Mouse (Mus musculus) right cerebral cortex, postnatal 10 days (tissue): ENCODE measurements at regions not wholly inside any gene's neighbourhood (a gene's known extent, or its start where the extent isn't known, plus 50 kb on each side); places are given as distances from the start of the nearest gene placed in this dataset.
A peak's percentile ranks its signal among the peaks of the same experiment; 100 is the strongest.
"Not testable (repeated sequence)": the region's sequence is repeated elsewhere in the genome, so short reads cannot be mapped to it uniquely, and the experiment has no call there.

ENCODE experiments used
- DNase-seq, 2 experiments: peaks; one replicate each; pipeline ENCODE4 v3.0.0; 2021; ENCODE audit warnings: low spot score in 2 of 2

DNA sequence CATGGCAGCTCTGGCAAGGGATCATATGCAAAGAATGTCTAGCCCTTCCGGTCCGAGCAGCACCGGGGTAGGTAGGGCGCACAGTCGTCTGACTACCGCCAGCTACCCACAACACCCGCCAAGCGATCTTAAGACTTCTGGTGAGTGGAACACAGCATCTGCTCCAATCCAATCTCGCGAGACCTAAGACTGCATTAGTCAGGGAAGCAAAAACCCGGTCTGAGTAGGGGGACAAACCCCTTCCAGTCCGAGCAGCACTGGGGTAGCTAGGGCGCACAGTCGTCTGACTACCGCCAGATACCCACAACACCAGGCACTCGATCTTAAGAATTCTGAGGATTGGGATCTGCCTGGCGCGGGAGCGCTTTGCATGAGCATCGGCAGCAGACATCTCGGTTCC, 57.1 kb downstream of the Nap1l2 start:
- DNase-seq = not testable (repeated sequence)

DNA sequence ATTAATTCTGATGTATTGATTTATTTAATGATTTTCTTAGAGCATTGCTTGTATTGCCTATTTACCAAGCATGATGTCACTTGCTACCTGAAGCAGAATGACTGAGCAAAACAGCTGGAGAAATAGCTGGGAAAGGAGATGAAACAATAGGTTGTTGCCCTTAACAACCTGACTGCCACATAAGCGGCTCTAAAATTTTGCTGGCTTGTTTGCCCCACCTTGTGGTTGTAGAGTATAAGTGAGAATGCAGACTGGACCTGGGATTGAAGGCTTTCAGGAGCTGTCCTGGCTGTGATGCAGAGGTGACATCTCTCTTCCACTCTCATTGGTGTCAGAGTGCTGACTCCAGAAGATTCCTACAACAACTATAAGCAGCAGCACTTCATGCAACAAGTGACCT, 77.3 kb downstream of the Nap1l2 start:
- DNase-seq = peak; percentile 30 to 31

DNA sequence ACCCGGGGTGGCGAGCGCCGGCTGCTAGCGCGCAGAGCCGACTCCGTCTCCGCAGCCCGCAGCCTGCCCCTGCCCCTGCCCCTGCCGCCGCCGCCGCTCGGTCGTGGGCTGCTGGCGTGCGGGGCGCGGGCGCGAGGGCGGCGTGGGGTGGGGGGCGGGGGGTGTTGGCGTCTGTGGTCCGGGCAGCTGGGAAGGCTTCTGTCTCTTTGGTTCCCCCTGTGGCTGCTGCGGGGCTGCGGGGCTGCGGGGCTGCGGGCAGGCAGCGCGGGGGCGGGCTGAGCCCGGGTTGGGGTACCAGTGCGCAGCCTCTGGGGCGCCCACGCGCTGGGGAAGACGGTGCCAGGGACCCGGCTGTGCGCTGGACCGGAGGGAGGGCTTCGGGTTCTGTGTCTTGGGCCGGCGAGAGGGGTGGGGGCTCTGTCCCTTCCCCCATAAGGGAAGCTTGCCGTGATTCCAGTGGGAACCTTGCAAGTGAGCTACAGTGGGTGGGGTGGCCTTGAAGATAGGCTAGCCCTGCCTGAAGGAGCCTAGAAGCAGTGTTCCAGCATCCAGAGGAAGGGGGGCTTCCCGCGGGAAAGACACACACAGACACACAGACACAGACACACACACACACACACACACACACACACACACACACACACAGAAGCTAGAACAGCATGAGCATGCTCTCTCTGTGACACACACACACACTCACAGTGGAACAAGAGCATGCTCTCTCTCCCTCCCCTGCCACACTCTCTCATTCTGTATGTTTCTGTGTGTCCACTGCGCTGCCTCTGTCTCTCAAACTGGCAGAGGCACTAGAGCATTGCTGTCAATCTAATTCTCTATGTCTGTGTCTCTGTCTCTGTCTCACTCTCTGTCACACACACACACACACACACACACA, 118.5 kb downstream of the Nap1l2 start:
- peak in 1 of 2 experiments; percentile 19 for DNase-seq

DNA sequence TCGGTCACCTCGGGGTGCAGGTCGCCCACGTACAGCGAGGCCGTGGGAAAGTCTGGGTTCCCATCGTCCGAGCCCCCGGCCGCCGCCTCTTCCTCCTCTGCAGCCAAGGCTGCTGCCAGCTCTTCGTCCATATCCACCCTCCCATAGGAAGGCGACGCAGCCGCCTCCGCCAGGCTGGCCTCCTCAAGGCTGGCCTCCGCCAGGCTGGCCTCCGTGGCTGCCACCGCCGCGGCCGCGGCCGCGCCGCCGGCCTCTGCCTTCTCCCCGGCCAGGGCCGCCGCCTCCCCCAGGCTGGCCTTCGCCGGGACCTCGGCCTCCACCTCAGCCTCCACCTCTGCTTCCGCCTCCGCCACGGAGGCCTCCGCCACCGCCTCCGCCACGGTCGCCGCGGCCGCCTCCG, 119.3 kb downstream of the Nap1l2 start:
- DNase-seq = not testable (repeated sequence)

DNA sequence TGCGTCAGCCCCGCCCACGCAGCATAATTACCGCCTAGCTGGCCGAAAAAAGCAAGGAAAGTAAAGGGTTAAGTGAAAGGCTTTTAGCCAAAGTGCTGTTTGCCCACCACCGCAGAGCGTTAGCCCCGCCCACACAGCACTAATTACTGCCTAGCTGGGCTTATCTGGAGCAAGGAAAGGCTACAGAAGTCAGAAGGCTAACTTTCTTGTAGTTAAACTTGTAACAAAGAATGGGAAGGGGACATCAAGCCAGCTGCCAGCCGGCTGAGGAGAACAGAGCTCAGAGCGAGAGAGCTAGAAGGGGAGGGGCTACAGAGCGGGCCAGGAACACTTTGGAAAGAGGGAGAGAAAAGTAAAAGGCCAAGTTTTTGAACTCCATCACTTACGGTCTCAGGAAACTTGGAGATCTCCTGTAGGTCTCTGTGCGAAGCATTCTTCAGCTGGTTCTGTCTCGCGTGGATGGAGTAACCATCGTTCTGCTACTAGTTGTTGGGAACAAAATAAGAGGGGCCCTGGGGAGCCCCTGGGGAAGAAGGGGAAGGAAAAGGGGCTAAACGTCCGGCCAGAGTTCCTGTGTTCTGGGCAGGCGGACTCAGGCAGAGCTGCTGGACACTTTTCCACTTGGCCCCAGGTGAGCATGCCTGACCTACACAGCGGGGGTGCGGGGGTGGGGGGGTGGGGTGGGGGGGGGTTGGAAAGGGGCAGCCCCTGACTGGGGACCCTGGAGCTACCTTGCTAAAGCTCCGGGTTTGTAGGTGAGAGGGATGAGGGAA, 98.3 kb downstream of the 1700018G05Rik start:
- DNase-seq = peak in 1 of 2 experiments; percentile 18

DNA sequence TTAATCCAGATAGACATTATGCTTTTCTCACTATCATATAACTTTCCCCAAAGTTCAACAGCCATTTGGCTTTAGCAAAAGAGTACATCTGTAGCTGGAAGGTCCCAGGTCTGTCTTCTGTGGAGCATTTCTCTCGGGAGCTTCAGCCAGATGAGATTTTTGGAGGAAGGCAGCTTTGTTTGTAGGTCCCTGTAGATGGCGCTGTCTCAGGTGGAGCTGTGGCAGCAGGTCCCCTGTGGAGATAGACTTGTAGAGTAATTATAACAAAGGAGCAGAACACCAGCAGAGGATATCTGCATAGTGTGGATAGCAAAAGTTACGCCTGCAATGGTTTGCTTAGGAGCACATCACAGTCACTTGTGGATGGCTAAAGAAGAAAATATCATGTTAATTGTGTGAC, 97.3 kb downstream of the 1700018G05Rik start:
- DNase-seq = peak in 1 of 2 experiments; percentile 21

DNA sequence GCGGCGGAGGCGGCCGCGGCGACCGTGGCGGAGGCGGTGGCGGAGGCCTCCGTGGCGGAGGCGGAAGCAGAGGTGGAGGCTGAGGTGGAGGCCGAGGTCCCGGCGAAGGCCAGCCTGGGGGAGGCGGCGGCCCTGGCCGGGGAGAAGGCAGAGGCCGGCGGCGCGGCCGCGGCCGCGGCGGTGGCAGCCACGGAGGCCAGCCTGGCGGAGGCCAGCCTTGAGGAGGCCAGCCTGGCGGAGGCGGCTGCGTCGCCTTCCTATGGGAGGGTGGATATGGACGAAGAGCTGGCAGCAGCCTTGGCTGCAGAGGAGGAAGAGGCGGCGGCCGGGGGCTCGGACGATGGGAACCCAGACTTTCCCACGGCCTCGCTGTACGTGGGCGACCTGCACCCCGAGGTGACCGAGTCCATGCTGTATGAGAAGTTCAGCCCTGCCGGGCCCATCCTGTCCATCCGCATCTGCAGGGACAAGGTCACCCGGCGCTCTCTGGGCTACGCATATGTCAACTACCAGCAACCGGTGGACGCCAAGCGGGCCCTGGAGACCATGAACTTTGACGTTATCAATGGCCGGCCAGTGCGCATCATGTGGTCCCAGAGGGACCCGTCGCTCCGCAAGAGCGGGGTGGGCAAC, 85.4 kb downstream of the 1700018G05Rik start:
- DNase-seq = not testable (repeated sequence)

DNA sequence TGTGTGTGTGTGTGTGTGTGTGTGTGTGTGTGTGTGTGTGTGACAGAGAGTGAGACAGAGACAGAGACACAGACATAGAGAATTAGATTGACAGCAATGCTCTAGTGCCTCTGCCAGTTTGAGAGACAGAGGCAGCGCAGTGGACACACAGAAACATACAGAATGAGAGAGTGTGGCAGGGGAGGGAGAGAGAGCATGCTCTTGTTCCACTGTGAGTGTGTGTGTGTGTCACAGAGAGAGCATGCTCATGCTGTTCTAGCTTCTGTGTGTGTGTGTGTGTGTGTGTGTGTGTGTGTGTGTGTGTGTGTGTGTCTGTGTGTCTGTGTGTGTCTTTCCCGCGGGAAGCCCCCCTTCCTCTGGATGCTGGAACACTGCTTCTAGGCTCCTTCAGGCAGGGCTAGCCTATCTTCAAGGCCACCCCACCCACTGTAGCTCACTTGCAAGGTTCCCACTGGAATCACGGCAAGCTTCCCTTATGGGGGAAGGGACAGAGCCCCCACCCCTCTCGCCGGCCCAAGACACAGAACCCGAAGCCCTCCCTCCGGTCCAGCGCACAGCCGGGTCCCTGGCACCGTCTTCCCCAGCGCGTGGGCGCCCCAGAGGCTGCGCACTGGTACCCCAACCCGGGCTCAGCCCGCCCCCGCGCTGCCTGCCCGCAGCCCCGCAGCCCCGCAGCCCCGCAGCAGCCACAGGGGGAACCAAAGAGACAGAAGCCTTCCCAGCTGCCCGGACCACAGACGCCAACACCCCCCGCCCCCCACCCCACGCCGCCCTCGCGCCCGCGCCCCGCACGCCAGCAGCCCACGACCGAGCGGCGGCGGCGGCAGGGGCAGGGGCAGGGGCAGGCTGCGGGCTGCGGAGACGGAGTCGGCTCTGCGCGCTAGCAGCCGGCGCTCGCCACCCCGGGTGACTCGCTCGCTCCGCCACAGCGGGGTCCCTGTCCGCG, 84.4 kb downstream of the 1700018G05Rik start:
- DNase-seq = not testable (repeated sequence)

DNA sequence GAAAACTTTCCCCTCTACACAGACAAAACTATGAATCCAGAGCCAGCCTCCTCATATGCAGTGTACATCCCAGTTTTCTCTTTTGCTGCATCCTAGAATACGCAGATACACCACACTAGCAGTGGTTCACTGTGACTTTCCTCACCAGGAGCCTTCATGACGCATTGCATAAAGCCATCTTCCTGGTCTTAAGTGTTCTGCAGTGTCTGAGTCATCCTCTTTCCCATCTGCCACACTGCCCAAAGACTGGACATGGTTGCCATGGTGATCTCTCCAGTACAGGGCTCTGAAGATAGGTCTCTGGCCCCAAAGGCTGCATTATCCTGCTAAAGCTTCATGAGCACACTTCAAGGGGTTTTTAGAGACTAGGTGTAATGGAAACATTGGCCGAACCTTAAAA, 65.8 kb downstream of the 1700018G05Rik start:
- not testable (repeated sequence) for DNase-seq
